26 mouse cellular contexts compared by ENCODE assay signal in genomic region chr14:118101227-118101990, GRCm38 (mm10). TPM values are rescaled to one million over a fixed set of nuclear protein-coding genes. Genes with fewer than 3 reads are reported as not detected.
DNase-seq lines count a peak whose midpoint lies in the region; ATAC-seq and TF ChIP-seq lines count a peak whose summit lies in the region.
"Had no signal": no experiment of that assay in that cellular context is flagged by ENCODE, and none has a peak within 500 bp of the region (broad histone marks: within the 10 kb centered on the region; RNA-seq: fewer than 3 reads in every experiment).

No protein-coding gene starts in this region.

- peak overlapping the region; percentile 61 for H3K4me3 ChIP-seq in bone marrow, adult 2 months (replicated peaks; ENCODE audit: control insufficient read depth, low read depth, low read length)
- H3K4me3 ChIP-seq: embryonic facial prominence, embryonic 12.5 days; embryonic facial prominence, embryonic 15.5 days; gastrocnemius, adult 2 months; heart, adult 2 months; heart, embryonic 10.5 days; heart, embryonic 13.5 days; hindbrain, embryonic 12.5 days had no signal

- H3K27ac ChIP-seq in bone marrow, adult 2 months (ENCODE audit: control insufficient read depth, insufficient read depth, low read depth, low read length, poor library complexity) = peak overlapping the region; percentile 83
- H3K27ac ChIP-seq: embryonic facial prominence, embryonic 12.5 days; embryonic facial prominence, embryonic 15.5 days; gastrocnemius, adult 2 months; heart, adult 2 months; heart, embryonic 10.5 days; heart, embryonic 13.5 days; hindbrain, embryonic 12.5 days had no signal

- DNase-seq in lung, postnatal 36 days = peak; percentile 15
- DNase-seq in lung, postnatal 25 days (ENCODE audit: low spot score) = no peak
- DNase-seq in adrenal gland, adult 2 months = no peak
- no peak for DNase-seq in embryo, embryonic 10.5 days (ENCODE audit: low spot score)
- DNase-seq: adrenal gland, adult 8-10 months; adrenal gland, postnatal 25 days; cerebellum, adult 18-20 months; cerebellum, adult 9-10 months; cerebellum, postnatal 14 days; forebrain, postnatal 0 days; gastrocnemius, adult 2 months; gastrocnemius, postnatal 25 days; heart, adult 2 months; heart, postnatal 14 days; heart, postnatal 4 days had no signal

- no peak for TF ChIP-seq CTCF in bone marrow, adult 2 months (IDR thresholded peaks at IDR 0.05; ENCODE audit: control insufficient read depth, insufficient read depth, low read length)

- ATAC-seq in megakaryocyte, adult 5-6 weeks (ENCODE audit: poor library complexity, severe bottlenecking) = peak; percentile 70
- ATAC-seq in megakaryocyte-erythroid progenitor cell, adult 5-6 weeks (replicated peaks; ENCODE audit: low FRiP score, low TSS enrichment, poor library complexity, severe bottlenecking) = no peak
- ATAC-seq: CD4-positive, CD25-positive, alpha-beta regulatory T cell, adult 4 months; forebrain, embryonic 14.5 days; forebrain, postnatal 0 days; hindbrain, embryonic 16.5 days had no signal

- no peak for TF ChIP-seq POLR2A in bone marrow, adult 2 months (IDR thresholded peaks at IDR 0.05; ENCODE audit: borderline replicate concordance, control insufficient read depth, low read depth, low read length)

- 47% methylated on average over 14 of the region's 14 CpGs for WGBS in bone marrow, adult 2 months

- no peaks in the 10 kb centered on the region; the same call in 1 of the 2 replicates for H3K4me1 ChIP-seq in bone marrow, adult 2 months (ENCODE audit: control insufficient read depth, insufficient read depth, low read length)
- H3K4me1 ChIP-seq: embryonic facial prominence, embryonic 12.5 days; embryonic facial prominence, embryonic 15.5 days; heart, embryonic 10.5 days; heart, embryonic 13.5 days; hindbrain, embryonic 12.5 days had no signal

RNA-seq across cellular contexts. Expression of gene Tgds, which starts 31.1 kb away (rescaled TPM):
- 6.7 and 7.2 TPM in 2 replicates for polyA plus RNA-seq in bone marrow, adult 2 months (2011; ENCODE audit: insufficient read depth, insufficient read length, low replicate concordance, missing spikeins)
- 16.7 and 24.5 TPM in 2 replicates for total RNA-seq in megakaryocyte, adult 5-6 weeks (2015)
- total RNA-seq in megakaryocyte, adult 5-6 weeks (2017) = 20.3 and 20.5 TPM in 2 replicates
- 13.8 and 19.1 TPM in 2 replicates for total RNA-seq in megakaryocyte-erythroid progenitor cell, adult 5-6 weeks (2014; fragmentation: Nextera tagmentation)
- total RNA-seq in megakaryocyte-erythroid progenitor cell, adult 5-6 weeks (2017) = 16.1 and 21.1 TPM in 2 replicates
- 10 to 100 TPM; 15.0 to 16.4 TPM for total RNA-seq in adrenal gland, adult 2 months (2021)
- 3.4 and 3.7 TPM in 2 replicates for polyA plus RNA-seq in adrenal gland, adult 2 months (2012; rRNA removed)

RNA-seq across cellular contexts. Expression of gene Gpr180, which starts 35.5 kb away (rescaled TPM):
- polyA plus RNA-seq in bone marrow, adult 2 months (2011; ENCODE audit: insufficient read depth, insufficient read length, low replicate concordance, missing spikeins) = 4.0 TPM in 2 replicates
- total RNA-seq in megakaryocyte, adult 5-6 weeks (2015) = 8.5 and 10.8 TPM in 2 replicates
- total RNA-seq in megakaryocyte, adult 5-6 weeks (2017) = 7.2 and 7.8 TPM in 2 replicates
- 11.2 and 11.7 TPM in 2 replicates for total RNA-seq in megakaryocyte-erythroid progenitor cell, adult 5-6 weeks (2014; fragmentation: Nextera tagmentation)
- total RNA-seq in megakaryocyte-erythroid progenitor cell, adult 5-6 weeks (2017) = 8.6 and 10.7 TPM in 2 replicates
- total RNA-seq in adrenal gland, adult 2 months (2021) = 10 to 100 TPM; 27.0 to 31.8 TPM
- polyA plus RNA-seq in adrenal gland, adult 2 months (2012; rRNA removed) = 34.8 and 36.4 TPM in 2 replicates

RNA-seq across cellular contexts. Expression of gene Dct, which starts 49.4 kb away (rescaled TPM):
- polyA plus RNA-seq in bone marrow, adult 2 months (2011; ENCODE audit: insufficient read depth, insufficient read length, low replicate concordance, missing spikeins) = 0.38 and 0.72 TPM in 2 replicates
- 0.04 TPM in 1 of 2 replicates, not detected in the other for total RNA-seq in megakaryocyte, adult 5-6 weeks (2015)
- 0.07 and 0.08 TPM in 2 replicates for total RNA-seq in megakaryocyte, adult 5-6 weeks (2017)
- total RNA-seq in megakaryocyte-erythroid progenitor cell, adult 5-6 weeks (2014; fragmentation: Nextera tagmentation) = 0.17 TPM in 1 of 2 replicates, not detected in the other
- 0.11 and 0.33 TPM in 2 replicates for total RNA-seq in megakaryocyte-erythroid progenitor cell, adult 5-6 weeks (2017)
- total RNA-seq in adrenal gland, adult 2 months (2021) = under 1 TPM in 1 of 2 experiments, not detected in 1; 0.52 TPM
- polyA plus RNA-seq in adrenal gland, adult 2 months (2012; rRNA removed) = 0.18 and 0.25 TPM in 2 replicates
